9 mouse cellular contexts compared by ENCODE assay signal in genomic region chr2:135658486-135659390, GRCm38 (mm10). TPM values are rescaled to one million over a fixed set of nuclear protein-coding genes. Genes with fewer than 3 reads are reported as not detected.
DNase-seq lines count a peak whose midpoint lies in the region; ATAC-seq and TF ChIP-seq lines count a peak whose summit lies in the region.
"Had no signal": no experiment of that assay in that cellular context is flagged by ENCODE, and none has a peak within 500 bp of the region (broad histone marks: within the 10 kb centered on the region; RNA-seq: fewer than 3 reads in every experiment).

Plcb4 (plus strand) TSS chr2:135659011.

- H3K9me3 ChIP-seq in forebrain, embryonic 14.5 days (replicated peaks; ENCODE audit: control insufficient read depth, low read length) = no peaks in the 10 kb centered on the region
- H3K9me3 ChIP-seq in heart, postnatal 0 days (replicated peaks; ENCODE audit: control insufficient read depth, low read length) = no peaks in the 10 kb centered on the region
- H3K9me3 ChIP-seq in liver, embryonic 13.5 days (replicated peaks) = no peaks in the 10 kb centered on the region

- H3K27ac ChIP-seq in forebrain, embryonic 14.5 days (ENCODE audit: low read depth, low read length) = peak within 1 kb of the TSS; percentile 95
- H3K27ac ChIP-seq in heart, postnatal 0 days (ENCODE audit: low read depth) = peak within 1 kb of the TSS; percentile 99
- peak within 1 kb of the TSS; percentile 80 for H3K27ac ChIP-seq in liver, embryonic 13.5 days

- ATAC-seq in forebrain, embryonic 14.5 days = peak; percentile 93
- peak; percentile 86 for ATAC-seq in heart, postnatal 0 days (ENCODE audit: insufficient read depth, low read depth)
- peak; percentile 84 for ATAC-seq in liver, embryonic 13.5 days (ENCODE audit: low read depth)

- no peak for TF ChIP-seq CTCF in heart, postnatal 0 days (IDR thresholded peaks at IDR 0.05; ENCODE audit: low read depth)

- H3K27me3 ChIP-seq in forebrain, embryonic 14.5 days (replicated peaks; ENCODE audit: control insufficient read depth, insufficient read depth, low read length) = no peaks in the 10 kb centered on the region
- no peaks in the 10 kb centered on the region for H3K27me3 ChIP-seq in heart, postnatal 0 days (ENCODE audit: control insufficient read depth, insufficient read depth, low read length)
- peaks cover 10% of the 10 kb centered on the region for H3K27me3 ChIP-seq in liver, embryonic 13.5 days

- H3K9ac ChIP-seq in forebrain, embryonic 14.5 days (ENCODE audit: low read length) = peak within 1 kb of the TSS; percentile 92
- H3K9ac ChIP-seq in heart, postnatal 0 days (replicated peaks; ENCODE audit: low read depth, low read length) = peak within 1 kb of the TSS; percentile 93
- peak within 1 kb of the TSS; percentile 81 for H3K9ac ChIP-seq in liver, embryonic 13.5 days

- DNase-seq in CD8-positive naive resting alpha-beta T cell, adult 2 months (ENCODE audit: low read depth in 2 of 2, low spot score in 2 of 2) = peak; percentile 53 to 59
- peak; percentile 34 for DNase-seq in c-Kit-positive CD71-positive TER-119-positive erythroid progenitor cells, embryonic 14.5 days (ENCODE audit: low spot score)
- peak; percentile 88 for DNase-seq in forebrain, embryonic 14.5 days (ENCODE audit: low spot score)
- peak; percentile 84 for DNase-seq in heart, postnatal 0 days (ENCODE audit: low spot score)
- DNase-seq in kidney, postnatal 25 days = peak; percentile 85 to 94
- DNase-seq in liver, embryonic 13.5 days = peak; percentile 62
- peak; percentile 61 for DNase-seq in naive thymus-derived CD4-positive, alpha-beta T cell, adult 2 months (ENCODE audit: low read depth)
- peak; percentile 74 to 87 for DNase-seq in spleen, postnatal 4 days (ENCODE audit: low spot score in 2 of 2)

- TF ChIP-seq EP300 in heart, postnatal 0 days (IDR thresholded peaks at IDR 0.05; ENCODE audit: low read depth) = 0 out of 2 replicates have a peak, but pooled peaks have one; percentile 31

- no peaks in the 10 kb centered on the region for H3K4me1 ChIP-seq in forebrain, embryonic 14.5 days (ENCODE audit: control insufficient read depth, insufficient read depth, low read length)
- H3K4me1 ChIP-seq in heart, postnatal 0 days (ENCODE audit: control insufficient read depth, insufficient read depth) = 0 out of 2 replicates have a peak, but pooled peaks cover 4% of the 10 kb centered on the region
- H3K4me1 ChIP-seq in liver, embryonic 13.5 days (replicated peaks) = no peaks in the 10 kb centered on the region; the same call in 1 of the 2 replicates

- H3K4me2 ChIP-seq in forebrain, embryonic 14.5 days (ENCODE audit: low read length) = peak within 1 kb of the TSS; percentile 65
- peak within 1 kb of the TSS; percentile 86 for H3K4me2 ChIP-seq in heart, postnatal 0 days (ENCODE audit: low read depth, low read length)
- H3K4me2 ChIP-seq in liver, embryonic 13.5 days = peak within 1 kb of the TSS; percentile 84

- no peaks in the 10 kb centered on the region for H3K36me3 ChIP-seq in forebrain, embryonic 14.5 days (ENCODE audit: control insufficient read depth, insufficient read depth, low read length)
- H3K36me3 ChIP-seq in heart, postnatal 0 days (replicated peaks; ENCODE audit: control insufficient read depth, insufficient read depth, low read length) = no peaks in the 10 kb centered on the region
- no peaks in the 10 kb centered on the region for H3K36me3 ChIP-seq in liver, embryonic 13.5 days
- H3K36me3 ChIP-seq: G1E had no signal

- peak within 1 kb of the TSS; percentile 78 for H3K4me3 ChIP-seq in forebrain, embryonic 14.5 days (ENCODE audit: low read depth, low read length)
- H3K4me3 ChIP-seq in heart, postnatal 0 days (ENCODE audit: low read depth, low read length) = peak within 1 kb of the TSS; percentile 95
- H3K4me3 ChIP-seq in liver, embryonic 13.5 days (replicated peaks) = peak within 1 kb of the TSS; percentile 72

- under 1% methylated on average over 38 of the region's 71 CpGs for WGBS in forebrain, embryonic 14.5 days
- WGBS in heart, postnatal 0 days = under 1% methylated on average over 56 of the region's 71 CpGs
- under 1% methylated on average over 46 of the region's 71 CpGs for WGBS in liver, embryonic 13.5 days (ENCODE audit: insufficient replicate concordance)

RNA-seq across cellular contexts. Expression of gene Plcb4, which starts in this region (rescaled TPM):
- polyA plus RNA-seq in forebrain, embryonic 14.5 days (2014; fragmentation: Nextera tagmentation; extraction: Ambion mirVana) = 7.1 and 12.0 TPM in 2 replicates
- 30.6 and 57.0 TPM in 2 replicates for total RNA-seq in heart, postnatal 0 days (2014; rRNA removed; ENCODE audit: low replicate concordance)
- 30.6 and 34.7 TPM in 2 replicates for polyA plus RNA-seq in heart, postnatal 0 days (2015; fragmentation: Nextera tagmentation; extraction: Ambion mirVana)
- 3.1 and 3.8 TPM in 2 replicates for polyA plus RNA-seq in liver, embryonic 13.5 days (2015; fragmentation: Nextera tagmentation; extraction: Ambion mirVana)
- polyA plus RNA-seq: G1E had no signal

Comparison
In these comparisons a context has a peak if more than half of its experiments do, and no peak if none do; other contexts are left out.
1. Peak in every context shown above with its lines: DNase-seq, ATAC-seq, H3K4me3 ChIP-seq and H3K27ac ChIP-seq.
2. DNase-seq: peak in every context shown above with its lines; median percentile 90 in kidney, postnatal 25 days; 88 in forebrain, embryonic 14.5 days; 84 in heart, postnatal 0 days; 80 in spleen, postnatal 4 days; 62 in liver, embryonic 13.5 days; 61 in naive thymus-derived CD4-positive, alpha-beta T cell, adult 2 months; 56 in CD8-positive naive resting alpha-beta T cell, adult 2 months; 34 in c-Kit-positive CD71-positive TER-119-positive erythroid progenitor cells, embryonic 14.5 days.